Mouse (Mus musculus): Measurements from ENCODE around the gene Fyttd1. TPM values are rescaled to one million over a fixed set of nuclear protein-coding genes. Genes with fewer than 3 reads are reported as not detected.
A peak's percentile ranks its signal among the peaks of the same experiment; 100 is the strongest.
"Not testable (repeated sequence)": the region's sequence is repeated elsewhere in the genome, so short reads cannot be mapped to it uniquely, and the experiment has no call there.

The Fyttd1 gene
- polyA plus RNA-seq (2012; rRNA removed) = 49.8 and 54.7 TPM in 2 replicates

DNA sequence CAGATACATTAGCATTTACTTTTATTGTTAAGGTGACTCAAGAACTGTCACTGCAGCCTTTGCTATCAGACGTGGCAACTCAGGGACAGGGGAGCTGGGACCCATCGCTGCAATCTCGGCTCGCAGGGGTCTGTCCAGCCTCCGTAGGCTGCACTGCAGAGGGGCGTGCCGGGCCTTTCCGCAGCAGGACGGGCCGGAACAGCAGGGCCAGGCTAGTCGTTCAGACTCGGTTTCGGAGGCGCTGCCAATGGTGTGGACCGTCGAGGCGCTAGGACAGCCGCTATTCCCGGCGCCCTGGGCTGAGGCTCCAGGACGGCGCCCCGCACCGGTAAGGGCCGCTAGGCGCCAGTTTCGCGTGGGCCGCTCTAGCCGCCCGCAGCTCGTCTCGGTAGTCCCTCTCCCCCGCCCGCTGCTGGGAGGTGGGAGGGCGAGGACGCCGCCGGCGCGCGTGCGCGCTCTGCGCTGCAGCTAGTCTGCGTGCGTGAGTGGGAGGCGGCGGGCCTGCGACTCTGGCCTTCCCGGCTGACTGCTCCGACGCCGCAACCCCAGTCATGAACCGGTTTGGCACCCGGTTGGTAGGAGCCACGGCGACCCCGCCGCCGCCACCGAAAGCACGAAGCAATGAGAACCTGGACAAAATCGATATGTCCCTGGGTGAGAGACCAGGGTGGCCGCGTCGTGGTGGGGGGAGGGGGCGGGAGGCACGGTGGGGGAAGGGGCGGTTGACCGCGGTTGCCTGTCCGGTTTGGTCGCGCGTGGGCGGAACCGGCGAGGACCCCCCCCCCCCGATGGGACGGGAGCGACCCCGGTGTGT, at the start of gene Fyttd1, which contains the start of gene Rubcn:
Fyttd1 (plus strand) TSS at position 158 of the 814 bp plus-strand sequence.
Rubcn (minus strand) TSS at position 424 of the 814 bp plus-strand sequence.
- peak; percentile 91 to 97 for DNase-seq (ENCODE audit: extremely low spot score in 1 of 2, low spot score in 1 of 2)

DNA sequence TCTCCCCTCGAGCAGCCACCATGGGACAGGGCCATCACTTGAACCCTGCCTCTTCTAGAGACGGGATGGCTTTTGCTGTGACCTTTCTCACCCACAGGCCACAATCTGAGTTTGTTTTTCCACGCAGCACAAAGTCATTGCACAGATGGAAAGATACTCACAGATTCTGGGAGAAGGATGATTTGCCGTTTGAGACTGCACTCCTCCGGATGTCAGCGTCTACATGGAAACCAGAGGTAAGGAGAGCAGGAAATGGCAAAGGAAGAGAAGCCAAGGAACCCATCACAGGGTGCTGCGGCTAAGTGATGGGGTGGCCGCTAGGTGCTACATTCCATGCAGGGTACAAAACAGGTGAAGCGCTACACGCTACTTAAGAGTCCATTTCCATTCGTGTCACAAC, 48.2 kb upstream of the Fyttd1 start:
- no peak for DNase-seq (ENCODE audit: extremely low spot score in 1 of 2, low spot score in 1 of 2)

DNA sequence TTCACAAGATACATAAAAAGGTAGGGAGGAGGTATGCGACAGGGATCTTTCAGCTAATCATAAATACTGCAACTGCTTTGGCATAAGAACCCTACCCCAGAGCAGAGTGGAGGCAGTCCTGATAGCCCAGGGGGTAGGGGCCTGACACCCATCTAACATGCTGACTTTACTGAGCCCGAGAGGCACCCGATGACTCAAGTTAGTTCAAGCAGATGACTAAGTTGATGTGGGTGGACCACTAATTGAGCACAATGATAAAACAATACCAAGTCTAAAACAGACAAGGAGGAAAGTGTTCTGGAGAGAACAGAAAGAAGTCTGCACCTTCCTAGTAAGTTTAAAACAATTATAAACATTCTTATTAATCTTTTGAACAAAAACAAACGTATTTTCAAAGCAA, 45.8 kb upstream of the Fyttd1 start:
- peak in 1 of 2 experiments; percentile 10 for DNase-seq (ENCODE audit: extremely low spot score in 1 of 2, low spot score in 1 of 2)

- DNase-seq (ENCODE audit: extremely low spot score in 1 of 2, low spot score in 1 of 2) = peak in 1 of 2 experiments; percentile 55
Observed at GRCm38 (mm10) chr16:32847103-32847502, 30.2 kb upstream of the Fyttd1 start.

DNA sequence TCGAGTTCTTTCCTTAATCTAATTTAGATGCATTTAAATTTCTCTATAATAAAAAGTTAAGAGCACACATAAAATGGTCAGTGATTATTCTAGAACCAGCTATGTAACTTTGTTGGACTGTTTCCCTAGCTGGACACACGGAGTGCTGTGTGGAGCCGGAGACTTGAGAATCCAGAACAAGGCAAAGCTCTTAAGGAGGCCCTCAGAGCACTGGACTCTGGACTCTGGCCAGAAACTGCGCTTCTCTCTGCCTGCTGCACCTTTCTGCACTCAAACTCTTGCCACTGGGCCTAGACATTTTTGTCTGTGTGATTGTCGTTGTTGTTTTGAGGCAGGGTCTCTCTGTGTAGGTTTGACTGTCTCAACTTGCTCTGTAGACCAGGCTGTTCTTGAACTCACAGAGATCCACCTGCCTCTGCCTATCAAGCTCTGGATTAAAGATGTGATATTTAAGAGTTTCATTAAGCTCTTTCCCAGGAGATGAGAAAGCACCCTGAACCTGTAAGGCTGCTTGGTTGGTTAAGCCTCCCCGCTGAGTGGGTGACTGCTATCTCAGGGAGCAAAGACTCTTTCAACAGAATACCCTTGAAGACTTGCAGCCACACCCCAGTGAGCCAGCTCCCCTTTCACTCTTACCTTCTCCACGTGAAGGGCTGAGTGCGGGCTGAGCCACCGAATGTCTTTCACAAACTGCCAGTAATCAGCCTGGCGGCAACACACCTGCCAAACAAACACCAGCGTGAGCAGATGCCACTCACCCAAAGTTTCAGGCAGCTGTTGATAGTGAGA, 28.1 kb upstream of the Fyttd1 start:
- DNase-seq (ENCODE audit: extremely low spot score in 1 of 2, low spot score in 1 of 2) = no peak

GRCm38 (mm10) chr16:32853492-32854049, 23.7 kb upstream of the Fyttd1 start:
- no peak for DNase-seq (ENCODE audit: extremely low spot score in 1 of 2, low spot score in 1 of 2)

DNA sequence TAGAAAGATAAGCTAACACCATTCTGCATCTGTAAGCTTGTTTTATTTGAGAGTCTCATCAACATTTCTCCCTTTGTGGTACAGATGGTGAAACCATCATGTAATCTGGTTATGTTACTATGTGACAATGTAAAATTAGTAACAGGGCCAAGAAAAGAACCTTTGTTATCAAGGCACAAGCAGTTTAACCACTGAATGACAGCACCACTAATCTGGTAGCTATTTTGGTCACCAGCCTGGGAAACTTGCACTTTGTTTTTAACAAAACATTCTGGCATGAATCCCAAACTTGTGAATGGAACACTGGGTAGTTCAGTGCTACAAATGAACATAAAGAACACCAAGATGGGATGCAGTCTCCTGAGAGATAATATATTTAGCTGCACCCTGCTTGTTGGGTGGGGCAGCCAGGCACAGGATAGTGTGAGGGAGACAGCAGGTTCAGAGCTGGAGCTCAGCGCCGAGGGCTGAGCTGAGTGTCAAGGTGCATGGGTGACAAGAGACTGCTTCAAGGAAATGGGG, 23.2 kb upstream of the Fyttd1 start:
- peak; percentile 57 for DNase-seq (ENCODE audit: extremely low spot score in 1 of 2, low spot score in 1 of 2)

DNA sequence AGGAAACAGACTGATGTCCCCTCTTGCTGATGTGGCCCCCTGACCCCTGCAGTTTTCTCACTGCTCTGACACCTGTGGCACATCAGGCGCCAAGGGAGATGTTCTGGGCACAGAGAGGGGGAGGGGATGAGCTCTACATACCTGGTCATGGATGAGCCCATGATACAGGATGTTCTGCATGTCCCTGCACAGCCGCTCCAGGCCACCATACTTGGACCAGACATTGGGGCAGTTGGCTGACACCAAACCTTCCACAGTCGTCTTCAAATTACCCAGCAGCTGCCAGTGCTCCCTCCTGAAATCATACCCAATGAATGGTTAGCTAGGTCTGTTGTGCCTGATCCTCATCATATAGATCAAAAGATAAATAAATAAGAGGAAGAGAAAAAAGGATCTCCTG, 20.5 kb upstream of the Fyttd1 start:
- DNase-seq (ENCODE audit: extremely low spot score in 1 of 2, low spot score in 1 of 2) = no peak

GRCm38 (mm10) chr16:32858356-32858755, 18.9 kb upstream of the Fyttd1 start:
- no peak for DNase-seq (ENCODE audit: extremely low spot score in 1 of 2, low spot score in 1 of 2)

DNA sequence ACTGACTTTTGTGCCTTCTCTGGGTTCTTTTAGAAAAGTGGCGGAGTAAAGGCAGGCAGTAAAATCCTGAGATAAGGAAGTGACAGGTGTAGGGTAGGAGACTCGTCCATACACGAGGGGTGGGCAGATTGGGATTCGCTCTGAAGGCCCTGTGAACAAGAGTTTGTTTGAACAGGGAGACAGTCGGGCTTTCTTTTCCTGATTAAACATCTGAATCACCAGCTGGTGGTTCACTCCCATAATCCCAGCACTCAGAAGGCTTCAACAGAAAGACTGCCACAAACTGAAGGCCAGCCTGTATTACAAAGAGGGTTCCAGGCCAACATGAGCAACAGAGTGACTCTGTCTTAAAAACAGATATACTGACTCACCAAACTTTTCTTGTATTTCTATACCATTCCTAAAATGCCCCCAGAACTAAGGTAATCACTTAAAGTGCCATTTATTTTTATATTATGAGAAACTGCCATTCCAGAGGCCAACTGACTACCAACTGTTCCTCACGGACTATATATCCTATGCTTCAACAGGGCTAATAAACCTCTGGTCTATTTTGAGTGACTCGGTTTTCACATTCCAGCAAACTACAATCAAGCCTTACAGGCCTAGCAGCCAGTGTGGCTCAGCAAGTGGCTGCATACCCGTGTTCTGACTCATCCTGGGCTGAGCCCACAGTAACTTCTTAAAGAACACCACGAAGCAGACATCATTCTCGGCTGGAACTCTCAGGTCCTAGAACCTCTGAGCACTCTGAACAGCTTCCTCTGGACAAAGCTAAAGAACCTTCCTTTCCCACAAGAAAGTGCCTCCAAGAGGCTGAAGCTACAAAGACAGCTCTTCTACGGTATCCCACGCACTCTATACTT, 18.3 kb upstream of the Fyttd1 start:
- DNase-seq (ENCODE audit: extremely low spot score in 1 of 2, low spot score in 1 of 2) = peak in 1 of 2 experiments; percentile 26

DNA sequence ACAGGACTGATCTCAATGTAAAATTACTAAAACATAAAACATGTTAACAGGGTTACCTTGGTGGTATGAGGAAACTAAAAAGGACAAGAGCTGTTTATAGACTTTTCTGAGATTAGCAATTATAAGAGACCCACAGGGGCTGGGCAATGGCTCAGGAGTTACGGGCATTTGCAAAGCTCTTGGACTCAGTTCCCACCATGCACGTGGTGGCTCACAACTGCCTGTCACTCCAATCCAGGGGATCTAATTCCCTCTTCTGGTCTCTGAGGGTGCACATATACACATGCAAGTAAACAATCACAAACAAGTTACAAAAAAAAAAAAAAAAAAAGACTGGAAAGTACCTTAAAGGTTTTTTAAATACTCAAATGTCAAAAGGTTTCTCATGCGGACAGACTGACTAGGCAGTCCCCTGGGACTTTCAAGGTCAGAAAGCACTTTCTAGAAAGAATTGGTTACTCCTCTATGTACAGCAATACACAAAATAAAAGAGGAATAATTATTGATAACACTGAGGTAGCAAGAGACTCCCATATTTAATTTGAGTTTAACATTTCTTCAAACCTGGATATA, 15.4 kb upstream of the Fyttd1 start:
- DNase-seq (ENCODE audit: extremely low spot score in 1 of 2, low spot score in 1 of 2) = no peak

DNA sequence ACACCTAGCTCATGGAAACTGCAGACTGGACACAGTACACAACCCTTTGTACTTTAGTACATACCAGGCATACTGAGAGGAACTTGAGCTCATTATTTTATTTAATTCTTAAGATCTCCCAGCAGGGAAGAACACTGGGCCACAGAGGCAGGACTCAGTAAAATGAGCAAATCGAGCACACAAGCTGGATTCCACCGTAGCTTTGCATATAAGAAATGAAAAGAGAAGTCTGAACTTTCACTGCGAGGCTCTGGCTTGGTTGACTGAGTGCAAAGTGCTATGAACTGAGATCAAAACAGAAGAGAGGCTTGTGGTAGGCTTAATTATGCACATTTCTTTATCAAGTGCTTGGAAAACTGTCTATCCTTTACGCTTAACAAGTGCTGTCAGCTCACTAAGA, 11.9 kb upstream of the Fyttd1 start:
- DNase-seq (ENCODE audit: extremely low spot score in 1 of 2, low spot score in 1 of 2) = no peak

DNA sequence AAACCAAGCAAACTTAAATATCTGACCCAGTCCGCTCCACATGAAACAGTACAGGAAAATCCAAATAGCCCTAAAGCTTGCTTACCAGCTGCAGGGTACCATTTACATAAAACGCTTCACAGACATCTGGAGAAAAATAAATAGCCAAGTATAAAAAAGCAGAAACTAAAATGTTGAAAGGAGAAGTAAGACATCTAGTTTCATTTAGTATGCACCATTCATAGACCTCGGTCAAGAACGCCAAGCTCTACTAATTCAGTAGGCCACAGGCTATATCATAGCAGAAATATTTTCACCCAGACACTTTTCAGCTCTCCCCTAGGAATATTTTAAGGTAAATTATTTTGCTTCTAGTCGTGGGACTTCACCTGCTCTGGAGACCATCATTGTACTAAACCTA, 10.6 kb upstream of the Fyttd1 start:
- no peak for DNase-seq (ENCODE audit: extremely low spot score in 1 of 2, low spot score in 1 of 2)

GRCm38 (mm10) chr16:32867919-32868552, 9.3 kb upstream of the Fyttd1 start:
- DNase-seq (ENCODE audit: extremely low spot score in 1 of 2, low spot score in 1 of 2) = peak; percentile 90 to 96

- no peak for DNase-seq (ENCODE audit: extremely low spot score in 1 of 2, low spot score in 1 of 2)
Observed at GRCm38 (mm10) chr16:32870231-32870630, 7.1 kb upstream of the Fyttd1 start.

DNA sequence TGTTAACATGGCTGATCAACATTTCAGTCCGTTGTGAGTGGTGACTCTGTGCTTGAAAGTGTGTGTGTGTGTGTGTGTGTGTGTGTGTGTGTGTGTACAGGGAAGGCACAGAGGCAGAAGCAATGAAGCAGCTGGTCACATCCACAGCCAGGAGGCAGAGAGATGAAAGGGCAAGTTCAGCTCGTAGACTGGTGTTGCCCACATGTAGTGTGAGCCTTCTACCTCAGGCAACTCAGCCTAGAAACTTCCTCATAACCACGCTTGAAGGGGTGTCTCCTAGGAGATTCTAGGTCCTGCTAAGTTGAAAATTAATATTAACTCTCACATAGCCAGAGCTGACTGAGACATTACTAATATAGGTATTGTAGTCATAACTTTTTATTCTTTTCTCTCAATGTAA, 3.9 kb upstream of the Fyttd1 start:
- no peak for DNase-seq (ENCODE audit: extremely low spot score in 1 of 2, low spot score in 1 of 2)

- not testable (repeated sequence) for DNase-seq (ENCODE audit: extremely low spot score in 1 of 2, low spot score in 1 of 2)
Observed at GRCm38 (mm10) chr16:32875281-32875680, 2.0 kb upstream of the Fyttd1 start.

DNA sequence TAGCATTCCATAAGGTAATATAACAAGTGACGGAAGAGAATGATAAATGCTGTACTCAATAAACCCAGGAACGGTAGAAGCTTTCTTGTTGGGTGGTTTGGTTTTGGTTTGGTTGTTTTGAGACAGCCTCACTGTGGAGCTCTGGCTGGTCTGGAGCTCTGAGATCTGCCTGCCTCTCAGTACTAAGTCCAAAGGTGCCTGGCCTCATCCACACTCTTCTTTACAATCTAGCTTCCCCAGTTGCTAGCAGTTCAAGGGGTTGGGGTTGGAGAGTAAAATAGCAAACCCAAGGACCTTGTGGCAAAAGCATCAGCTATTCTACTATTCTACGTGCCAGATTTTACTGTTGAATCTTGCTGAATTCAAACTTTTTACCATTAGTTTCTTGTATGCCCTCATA, 1.5 kb upstream of the Fyttd1 start:
- DNase-seq (ENCODE audit: extremely low spot score in 1 of 2, low spot score in 1 of 2) = no peak

GRCm38 (mm10) chr16:32876831-32877230, 469 bp upstream of the Fyttd1 start:
- DNase-seq (ENCODE audit: extremely low spot score in 1 of 2, low spot score in 1 of 2) = no peak

All from frontal cortex, adult 2 months (tissue).